Mouse (Mus musculus) MEL (cell line): ENCODE measurements around the gene Lrig2. TPM values are rescaled to one million over a fixed set of nuclear protein-coding genes. Genes with fewer than 3 reads are reported as not detected.
A peak's percentile ranks its signal among the peaks of the same experiment; 100 is the strongest.

Source experiments
- DNase-seq: peaks from one replicate; pipeline ENCODE4 v3.0.0; 2011; ENCODE audit warnings: low read depth, low spot score
- H3K27ac ChIP-seq: 2 replicates; pipeline ENCODE4 v1.5.1; 2012; ENCODE audit warnings: low read depth, mild to moderate bottlenecking, control low read depth, low read length, moderate library complexity; ENCODE audit not compliant: control insufficient read depth
- H3K27me3 ChIP-seq, 2 experiments: fragments of 150-350 bp in 1 of 2; sonication (generic) in 1 of 2; 2 replicates each; pipeline ENCODE4 v1.6.1; 2012; ENCODE audit warnings: low read length in 2 of 2, mild to moderate bottlenecking in 2 of 2, improper control_type of control experiment in 1 of 2, moderate library complexity in 1 of 2; ENCODE audit not compliant: insufficient read depth in 2 of 2, control insufficient read depth in 1 of 2
- H3K36me3 ChIP-seq, 2 experiments: 2 replicates each; pipeline ENCODE4 v1.6.1; 2012 to 2014; ENCODE audit warnings: low read length in 2 of 2, improper control_type of control experiment in 1 of 2, inconsistent platforms in 1 of 2, mild to moderate bottlenecking in 1 of 2; ENCODE audit not compliant: insufficient read depth in 2 of 2, control insufficient read depth in 1 of 2
- H3K4me1 ChIP-seq, 2 experiments: fragments of 150-350 bp in 1 of 2; sonication (generic) in 1 of 2; 2 replicates each; pipeline ENCODE4 v1.6.1; 2012; ENCODE audit warnings: low read length in 2 of 2, improper control_type of control experiment in 1 of 2, mild to moderate bottlenecking in 1 of 2; ENCODE audit not compliant: insufficient read depth in 2 of 2, control insufficient read depth in 1 of 2
- H3K4me3 ChIP-seq, 2 experiments: fragments of 150-350 bp in 1 of 2; sonication (generic) in 1 of 2; 2 replicates each; pipeline ENCODE4 v1.5.1; 2012; ENCODE audit warnings: low read depth in 2 of 2, low read length in 2 of 2, mild to moderate bottlenecking in 2 of 2, moderate library complexity in 2 of 2, control low read depth in 1 of 2, improper control_type of control experiment in 1 of 2; ENCODE audit not compliant: control insufficient read depth in 1 of 2, insufficient read depth in 1 of 2
- H3K79me2 ChIP-seq: 2 replicates; pipeline ENCODE4 v1.6.1; 2012; ENCODE audit warnings: mild to moderate bottlenecking, low read length, moderate library complexity; ENCODE audit not compliant: control insufficient read depth, poor library complexity, insufficient read depth
- H3K9ac ChIP-seq: 2 replicates; pipeline ENCODE4 v1.6.1; 2012; ENCODE audit warnings: low read depth, mild to moderate bottlenecking, control low read depth, low read length, moderate library complexity; ENCODE audit not compliant: control insufficient read depth, poor library complexity, severe bottlenecking
- H3K9me3 ChIP-seq: fragments of 150-350 bp; sonication (generic); replicated peaks from 2 replicates; pipeline ENCODE4 v1.6.1; 2012; ENCODE audit warnings: mild to moderate bottlenecking, low read length, improper control_type of control experiment, moderate library complexity; ENCODE audit not compliant: insufficient read depth
- BHLHE40 ChIP-seq: IDR thresholded peaks from 2 replicates; pipeline ENCODE4 v1.6.1; 2012; ENCODE audit warnings: low read depth, mild to moderate bottlenecking, inconsistent platforms, low read length, improper control_type of control experiment, borderline replicate concordance
- CTCF ChIP-seq, 3 experiments: IDR thresholded peaks in 2 of 3; conservative IDR thresholded peaks in 1 of 3; 2 replicates each; pipeline ENCODE4 v1.5.1; 2011 to 2012; ENCODE audit warnings: low read length in 3 of 3, low read depth in 2 of 3, mild to moderate bottlenecking in 2 of 3, improper control_type of control experiment in 1 of 3, inconsistent platforms in 1 of 3, mixed read lengths in 1 of 3, moderate library complexity in 1 of 3; ENCODE audit not compliant: control insufficient read depth in 1 of 3, insufficient read depth in 1 of 3, poor library complexity in 1 of 3, severe bottlenecking in 1 of 3
- E2F4 ChIP-seq: IDR thresholded peaks from 2 replicates; pipeline ENCODE4 v1.6.1; 2011; ENCODE audit warnings: low read depth, low read length, improper control_type of control experiment, borderline replicate concordance
- EP300 ChIP-seq, 2 experiments: IDR thresholded peaks; 2 replicates each; pipeline ENCODE4 v1.6.1; 2011; ENCODE audit warnings: improper control_type of control experiment in 2 of 2, low read length in 2 of 2, low read depth in 1 of 2, mild to moderate bottlenecking in 1 of 2
- ETS1 ChIP-seq: IDR thresholded peaks from 2 replicates; pipeline ENCODE4 v1.6.1; 2012; ENCODE audit warnings: low read depth, mild to moderate bottlenecking, inconsistent platforms, low read length, improper control_type of control experiment, moderate library complexity
- GATA1 ChIP-seq: IDR thresholded peaks from 2 replicates; pipeline ENCODE4 v1.6.1; 2011; ENCODE audit warnings: low read depth, low read length, improper control_type of control experiment
- HCFC1 ChIP-seq: IDR thresholded peaks from 2 replicates; pipeline ENCODE4 v1.6.1; 2012; ENCODE audit warnings: low read depth, mild to moderate bottlenecking, inconsistent platforms, low read length, improper control_type of control experiment, moderate library complexity
- KAT2A ChIP-seq: conservative IDR thresholded peaks from 2 replicates; pipeline ENCODE4 v1.6.1; 2012; ENCODE audit warnings: low read depth, low read length, improper control_type of control experiment, inconsistent platforms
- MAFK ChIP-seq: IDR thresholded peaks from 2 replicates; pipeline ENCODE4 v1.6.1; 2011; ENCODE audit warnings: low read depth, mild to moderate bottlenecking, low read length, improper control_type of control experiment, borderline replicate concordance
- MAX ChIP-seq: IDR thresholded peaks from 2 replicates; pipeline ENCODE4 v1.6.1; 2011; ENCODE audit warnings: low read length, improper control_type of control experiment
- MAZ ChIP-seq: IDR thresholded peaks from 2 replicates; pipeline ENCODE4 v1.6.1; 2012; ENCODE audit warnings: low read depth, mild to moderate bottlenecking, inconsistent platforms, low read length, improper control_type of control experiment
- MXI1 ChIP-seq: IDR thresholded peaks from 2 replicates; pipeline ENCODE4 v1.6.1; 2011; ENCODE audit warnings: mild to moderate bottlenecking, low read depth, low read length, improper control_type of control experiment
- MYB ChIP-seq: IDR thresholded peaks from 2 replicates; pipeline ENCODE4 v1.6.1; 2011; ENCODE audit warnings: mild to moderate bottlenecking, low read depth, low read length, improper control_type of control experiment
- NELFE ChIP-seq: IDR thresholded peaks from 2 replicates; pipeline ENCODE4 v1.6.1; 2011; ENCODE audit warnings: low read depth, low read length, improper control_type of control experiment
- POLR2A ChIP-seq, 2 experiments: IDR thresholded peaks; 2 replicates each; pipeline ENCODE4 v1.6.1; 2011 to 2012; ENCODE audit warnings: low read length in 2 of 2, mild to moderate bottlenecking in 2 of 2, control low read depth in 1 of 2, improper control_type of control experiment in 1 of 2, low read depth in 1 of 2, moderate library complexity in 1 of 2; ENCODE audit not compliant: control insufficient read depth in 1 of 2, insufficient read depth in 1 of 2, poor library complexity in 1 of 2
- POLR2AphosphoS2 ChIP-seq: IDR thresholded peaks from 2 replicates; pipeline ENCODE4 v1.6.1; 2011; ENCODE audit warnings: low read length, improper control_type of control experiment
- RAD21 ChIP-seq: IDR thresholded peaks from 2 replicates; pipeline ENCODE4 v1.6.1; 2011; ENCODE audit warnings: mild to moderate bottlenecking, low read depth, low read length, improper control_type of control experiment
- SMC3 ChIP-seq: IDR thresholded peaks from 2 replicates; pipeline ENCODE4 v1.6.1; 2011; ENCODE audit warnings: low read depth, low read length, improper control_type of control experiment
- TAL1 ChIP-seq: IDR thresholded peaks from 2 replicates; pipeline ENCODE4 v1.6.1; 2012; ENCODE audit warnings: mild to moderate bottlenecking, inconsistent platforms, low read length, moderate library complexity, mixed read lengths
- USF1 ChIP-seq: IDR thresholded peaks from 2 replicates; pipeline ENCODE4 v1.6.1; 2014; ENCODE audit warnings: low read depth, mild to moderate bottlenecking, inconsistent platforms, low read length, improper control_type of control experiment, moderate library complexity
- USF2 ChIP-seq, 2 experiments: IDR thresholded peaks; 2 replicates each; pipeline ENCODE4 v1.6.1; 2011 to 2012; ENCODE audit warnings: improper control_type of control experiment in 2 of 2, low read length in 2 of 2, borderline replicate concordance in 1 of 2, inconsistent platforms in 1 of 2, low read depth in 1 of 2, mild to moderate bottlenecking in 1 of 2; ENCODE audit not compliant: insufficient read depth in 1 of 2
- ZC3H11A ChIP-seq: IDR thresholded peaks from 2 replicates; pipeline ENCODE4 v1.6.1; 2012; ENCODE audit warnings: low read depth, mild to moderate bottlenecking, inconsistent platforms, low read length, improper control_type of control experiment
- ZMIZ1 ChIP-seq: IDR thresholded peaks from 2 replicates; pipeline ENCODE4 v1.6.1; 2012; ENCODE audit warnings: low read depth, mild to moderate bottlenecking, inconsistent platforms, low read length, improper control_type of control experiment, moderate library complexity
- polyA plus RNA-seq, 2 experiments: library from polyadenylated mRNA; stranded (reverse) in 1 of 2; unstranded in 1 of 2; fragments of >175 nt in 1 of 2; fragments of >200 nt in 1 of 2; gene quantifications; 2 replicates each; pipeline versions ENCODE4 v1.2.1 to v1.2.4; 2012; ENCODE audit warnings: low replicate concordance in 2 of 2, low read depth in 1 of 2; ENCODE audit not compliant: insufficient read length in 2 of 2, insufficient read depth in 1 of 2, missing spikeins in 1 of 2
- total RNA-seq: library from RNA; depleted of rRNA; stranded (reverse); fragments of 300-350 nt; gene quantifications from 2 replicates; pipeline ENCODE4 v1.2.3, GENCODE M21; 2012

Gene Lrig2
- total and polyA plus RNA-seq, 3 experiments, result 4.2 to 4.3 TPM; not detected in 1

DNA sequence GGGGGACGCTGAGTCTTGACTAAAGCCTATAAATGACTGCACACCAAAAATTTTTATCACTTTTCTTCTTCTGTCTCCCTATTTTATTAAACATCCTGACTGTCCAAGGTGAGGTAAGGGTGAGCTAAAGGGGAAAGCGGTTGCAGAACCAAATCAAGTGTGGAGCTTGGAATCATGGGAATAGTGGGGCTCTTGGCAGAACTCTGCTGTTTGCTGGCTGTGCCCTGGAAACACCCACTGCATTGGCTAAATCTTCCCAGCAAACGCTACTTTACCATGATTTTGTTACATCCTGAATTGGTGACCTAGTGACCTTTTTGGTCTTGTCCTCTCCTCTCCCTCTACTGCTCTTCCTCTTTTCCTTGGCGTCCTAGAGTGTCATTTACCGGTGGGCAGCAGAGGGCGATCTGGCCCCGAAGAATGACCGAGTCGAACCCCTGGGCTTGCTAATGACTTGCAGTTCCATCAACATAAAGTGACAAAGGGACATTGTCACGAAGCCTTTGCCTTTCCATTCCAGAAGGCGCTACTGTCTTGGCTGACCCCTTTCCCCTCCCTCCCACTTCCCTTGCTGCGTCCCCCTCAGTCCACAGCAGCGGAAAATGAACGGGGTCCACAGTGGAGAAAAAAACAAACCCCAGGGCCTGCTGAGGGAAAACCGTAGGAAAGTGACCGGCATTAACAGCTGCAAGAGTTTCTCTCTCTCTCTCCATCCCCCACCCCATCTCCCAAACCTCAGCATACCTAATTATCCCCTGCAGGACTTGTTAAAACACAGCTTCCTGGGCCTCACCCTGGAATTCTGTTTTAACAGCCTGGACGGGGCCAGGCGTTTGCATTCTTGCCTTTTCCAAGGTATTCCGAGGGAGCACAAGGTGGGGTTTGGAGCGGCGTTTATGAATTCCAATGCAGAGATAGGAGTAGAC, 29.7 kb upstream of the Lrig2 start:
- Histone ChIP-seq H3K27ac (no peak overlapping the region), H3K4me3 (no peak overlapping the region)

DNA sequence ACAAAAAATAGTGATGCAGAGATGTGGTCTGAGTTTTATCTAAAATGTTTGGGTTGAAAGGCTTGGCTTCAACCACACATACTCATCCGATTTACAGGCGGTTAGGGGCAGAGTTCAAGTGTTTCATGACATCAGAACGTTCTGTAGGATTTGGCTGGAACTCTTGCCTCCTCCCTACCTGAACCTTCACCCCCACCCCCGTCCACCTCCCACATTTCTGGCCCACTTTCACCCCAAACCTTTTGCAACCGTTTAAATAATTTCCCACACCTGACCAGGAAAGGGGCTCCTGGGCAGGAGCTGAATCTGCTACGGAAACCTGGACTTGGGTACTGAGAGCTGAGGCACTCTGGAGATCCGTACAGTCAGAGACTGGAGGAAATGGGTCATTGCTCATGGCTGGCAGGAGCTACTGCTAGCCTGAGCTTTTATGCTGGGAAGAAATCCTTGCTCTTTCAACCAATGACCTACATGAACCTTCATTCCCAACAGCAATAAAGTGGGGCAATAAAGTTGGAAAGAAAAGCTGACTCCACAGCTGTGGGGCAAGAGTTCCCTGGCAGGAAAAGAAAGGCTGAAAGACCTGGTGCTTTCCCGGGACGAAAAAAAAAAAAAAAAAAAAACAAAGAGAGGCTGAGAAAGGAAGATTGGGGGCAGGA, 28.9 kb upstream of the Lrig2 start:
- Histone ChIP-seq H3K9me3 (no peaks in the 10 kb centered on the region), H3K79me2 (no peaks in the 10 kb centered on the region), H3K36me3 (no peaks in the 10 kb centered on the region), H3K27me3 (peaks cover 3 to 5% of the 10 kb centered on the region in 2 experiments), H3K27ac (no peak overlapping the region), H3K4me3 (no peak overlapping the region), H3K4me1 (no peaks in the 10 kb centered on the region), H3K9ac (no peak overlapping the region)
- TF ChIP-seq MYB, result no peak
- TF ChIP-seq MAFK, result no peak
- no peak for TF ChIP-seq BHLHE40
- no peak for DNase-seq

More for the DNA sequence above, 29.7 kb upstream of the Lrig2 start:
- H3K79me2 ChIP-seq, result no peaks in the 10 kb centered on the region
- no peaks in the 10 kb centered on the region for H3K36me3 ChIP-seq
- no peak for DNase-seq
- no peaks in the 10 kb centered on the region for H3K9me3 ChIP-seq
- no peaks in the 10 kb centered on the region for H3K4me1 ChIP-seq
- H3K27me3 ChIP-seq, result peaks cover 4 to 5% of the 10 kb centered on the region in 2 experiments
- H3K9ac ChIP-seq, result no peak overlapping the region
- TF ChIP-seq HCFC1, result no peak
- no peak for TF ChIP-seq MAZ
- TF ChIP-seq POLR2AphosphoS2, result no peak
- peak; percentile 17 for TF ChIP-seq RAD21
- no peak for TF ChIP-seq ETS1
- no peak; the same call in 1 of the 2 replicates for TF ChIP-seq ZC3H11A
- no peak for TF ChIP-seq NELFE
- TF ChIP-seq ZMIZ1, result no peak
- TF ChIP-seq POLR2A (IDR thresholded peaks at IDR 0.05; ENCODE audit: control insufficient read depth in 1 of 2, insufficient read depth in 1 of 2, low read depth in 1 of 2, low read length in 2 of 2, poor library complexity in 1 of 2), result no peak
- no peak for TF ChIP-seq GATA1
- no peak for TF ChIP-seq E2F4
- no peak for TF ChIP-seq TAL1
- peak; percentile 48 for TF ChIP-seq SMC3
- peak in 2 of 3 experiments; percentile 31 to 33; a peak in 3 of 6 replicates for TF ChIP-seq CTCF (IDR thresholded peaks at IDR 0.05 in 2 of 3, conservative IDR thresholded peaks at IDR 0.05 in 1 of 3; ENCODE audit: control insufficient read depth in 1 of 3, insufficient read depth in 1 of 3, low read depth in 2 of 3, low read length in 3 of 3, poor library complexity in 1 of 3, severe bottlenecking in 1 of 3)
- TF ChIP-seq USF2 (IDR thresholded peaks at IDR 0.05; ENCODE audit: borderline replicate concordance in 1 of 2, insufficient read depth in 1 of 2, low read depth in 1 of 2, low read length in 2 of 2), result no peak
- TF ChIP-seq EP300 (IDR thresholded peaks at IDR 0.05; ENCODE audit: low read depth in 1 of 2, low read length in 2 of 2), result no peak
- no peak for TF ChIP-seq MAFK
- no peak for TF ChIP-seq USF1
- no peak for TF ChIP-seq KAT2A
- no peak for TF ChIP-seq MXI1
- no peak for TF ChIP-seq MAX
